Mouse (Mus musculus) olfactory bulb, adult 2 months (tissue): Measurements from ENCODE around the gene Ano2. TPM values are rescaled to one million over a fixed set of nuclear protein-coding genes. Genes with fewer than 3 reads are reported as not detected.

Source experiments
- H3K27ac ChIP-seq: fragments of 200-500 bp; 2 replicates; pipeline ENCODE4 v1.5.1; 2012; ENCODE audit warnings: low read depth, low read length; ENCODE audit not compliant: insufficient read depth
- H3K4me1 ChIP-seq: fragments of 200-500 bp; 2 replicates; pipeline ENCODE4 v1.6.1; 2012; ENCODE audit warnings: low read length; ENCODE audit not compliant: control insufficient read depth, insufficient read depth
- H3K4me3 ChIP-seq: fragments of 200-500 bp; 2 replicates; pipeline ENCODE4 v1.5.1; 2012; ENCODE audit warnings: mild to moderate bottlenecking, low read depth, low read length, moderate library complexity; ENCODE audit not compliant: insufficient read depth
- CTCF ChIP-seq: fragments of 200-500 bp; IDR thresholded peaks from 2 replicates; pipeline ENCODE4 v1.5.1; 2012; ENCODE audit warnings: low read depth, mild to moderate bottlenecking, low read length, moderate library complexity; ENCODE audit not compliant: insufficient read depth
- POLR2A ChIP-seq: fragments of 200-500 bp; IDR thresholded peaks from 2 replicates; pipeline ENCODE4 v1.6.1; 2012; ENCODE audit warnings: mild to moderate bottlenecking, low read depth, low read length, moderate library complexity; ENCODE audit not compliant: insufficient read depth
- WGBS: fragments of 180-500 bp; shearing (Covaris S2); methylation state at CpG from one replicate; pipeline ENCODE4 v1.1.7; 2018; 5-methylcytosine and 5-hydroxymethylcytosine counted together
- polyA plus RNA-seq: library from polyadenylated mRNA; stranded (reverse); fragments of >200 nt; gene quantifications from 2 replicates; pipeline ENCODE4 v1.2.4, GENCODE M21; 2012; ENCODE audit warnings: low replicate concordance; ENCODE audit not compliant: missing spikeins, insufficient read depth, insufficient read length

Gene Ano2
- polyA plus RNA-seq, 1 experiment, result not detected

DNA sequence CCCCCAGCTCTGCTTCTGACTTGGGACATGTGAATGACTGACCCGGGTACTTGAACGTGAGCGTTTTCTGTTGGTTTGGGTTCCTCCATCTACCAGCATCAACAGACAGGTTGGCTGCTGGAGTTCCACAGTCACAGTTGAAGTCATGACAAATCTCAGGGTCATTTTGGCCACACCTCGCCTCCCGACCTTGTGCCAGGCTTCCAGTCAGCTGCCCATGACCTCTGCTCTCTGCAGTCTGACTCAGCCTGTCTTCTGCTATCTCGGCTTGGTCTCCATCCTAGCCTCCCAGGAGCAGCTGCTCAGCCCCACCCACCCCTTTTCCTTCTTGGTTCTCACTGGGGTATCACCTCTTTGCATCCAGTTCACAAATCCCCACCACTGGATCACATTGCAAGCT lies 39.3 kb downstream of the Ano2 start:
- Histone ChIP-seq H3K27ac (no peak overlapping the region), H3K4me1 (peaks cover 4% of the 10 kb centered on the region), H3K4me3 (no peak overlapping the region)
- no peak for TF ChIP-seq CTCF
- no peak for TF ChIP-seq POLR2A
- WGBS, result 91% methylated on average over 6 of the region's 6 CpGs

DNA sequence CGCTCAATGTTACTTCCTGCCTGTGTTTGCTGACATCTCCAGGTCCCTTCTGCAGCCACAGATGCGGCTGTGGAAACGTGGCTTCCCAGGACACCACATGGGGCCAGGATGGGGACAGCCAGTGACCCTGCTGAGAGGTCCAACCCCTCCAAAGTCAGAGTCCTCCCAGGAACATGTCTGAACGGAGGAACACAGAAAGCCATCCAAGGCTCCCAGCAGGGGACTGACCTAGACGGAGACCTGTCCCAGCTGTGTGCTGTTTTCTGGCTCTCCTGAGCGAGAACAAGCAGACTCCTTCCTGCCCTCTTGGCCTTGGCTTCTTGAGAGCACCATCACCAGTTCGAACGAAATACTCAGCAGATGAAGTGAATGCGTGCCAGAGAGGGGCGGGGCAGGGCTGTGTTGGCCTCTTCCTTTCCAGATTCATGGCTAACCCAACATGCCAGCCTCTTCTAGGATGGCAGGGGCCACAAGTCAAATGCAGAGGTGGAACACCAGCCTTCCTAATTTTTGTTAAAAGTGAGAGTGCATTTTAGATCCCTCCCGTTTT lies 39.8 kb downstream of the Ano2 start:
- TF ChIP-seq CTCF (no peak), POLR2A (no peak)
- Histone ChIP-seq H3K4me3 (no peak overlapping the region), H3K4me1 (peaks cover 4% of the 10 kb centered on the region), H3K27ac (no peak overlapping the region)
- 79% methylated on average over 11 of the region's 11 CpGs for WGBS

GRCm38 (mm10) chr6:125737511-125738285 lies 47.5 kb downstream of the Ano2 start:
- 34% methylated on average over 11 of the region's 11 CpGs for WGBS
- no peak overlapping the region for H3K4me3 ChIP-seq
- TF ChIP-seq POLR2A (no peak), CTCF (no peak)
- H3K4me1 ChIP-seq, result no peaks in the 10 kb centered on the region
- no peak overlapping the region for H3K27ac ChIP-seq

DNA sequence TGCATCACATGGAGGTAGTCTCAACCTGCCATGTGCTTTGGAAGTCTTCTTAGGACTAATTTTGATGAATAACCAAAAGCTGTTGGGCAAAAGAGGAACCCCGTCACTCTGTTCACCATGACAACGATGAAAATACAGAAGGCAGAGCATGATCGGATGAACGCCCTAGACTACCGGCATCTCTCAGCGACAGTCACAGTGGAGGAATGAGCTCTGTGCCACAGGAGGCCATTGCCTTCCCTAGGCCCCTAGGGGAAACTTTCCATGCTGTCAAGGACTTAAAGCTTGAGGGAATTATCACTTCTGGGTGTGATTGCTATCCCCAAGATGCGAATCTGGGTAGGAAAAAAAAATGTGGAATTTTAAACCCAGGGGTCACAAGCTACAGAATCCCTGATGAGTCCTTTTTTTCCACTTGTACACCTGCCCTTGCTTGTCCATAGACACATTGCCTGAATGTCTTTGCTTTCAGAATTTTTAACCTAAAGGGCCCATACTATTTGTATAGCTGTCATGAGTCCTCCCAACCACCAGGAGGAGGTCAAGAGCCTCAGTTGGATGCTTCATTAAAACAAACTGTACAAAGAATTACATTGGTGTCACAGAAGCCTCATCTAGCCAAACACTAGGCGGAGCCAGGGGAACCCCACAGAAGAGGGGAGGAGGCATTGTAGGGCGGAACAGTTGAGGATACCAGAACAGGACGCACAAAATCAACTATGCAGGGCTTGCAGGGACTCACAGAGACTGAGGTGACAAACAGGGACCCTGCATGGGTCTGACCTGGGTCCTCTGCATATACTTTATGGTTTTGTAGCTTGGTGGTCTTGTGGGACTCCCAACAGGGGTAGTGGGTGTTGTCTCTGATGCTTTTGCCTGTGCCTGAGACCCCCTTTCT lies 53.2 kb downstream of the Ano2 start:
- no peak overlapping the region for H3K27ac ChIP-seq
- H3K4me1 ChIP-seq, result no peaks in the 10 kb centered on the region
- 92% methylated on average over 10 of the region's 10 CpGs for WGBS
- no peak for TF ChIP-seq CTCF
- TF ChIP-seq POLR2A, result no peak
- no peak overlapping the region for H3K4me3 ChIP-seq

GRCm38 (mm10) chr6:125747322-125747930 lies 57.2 kb downstream of the Ano2 start:
- WGBS, result 86% methylated on average over 10 of the region's 10 CpGs

DNA sequence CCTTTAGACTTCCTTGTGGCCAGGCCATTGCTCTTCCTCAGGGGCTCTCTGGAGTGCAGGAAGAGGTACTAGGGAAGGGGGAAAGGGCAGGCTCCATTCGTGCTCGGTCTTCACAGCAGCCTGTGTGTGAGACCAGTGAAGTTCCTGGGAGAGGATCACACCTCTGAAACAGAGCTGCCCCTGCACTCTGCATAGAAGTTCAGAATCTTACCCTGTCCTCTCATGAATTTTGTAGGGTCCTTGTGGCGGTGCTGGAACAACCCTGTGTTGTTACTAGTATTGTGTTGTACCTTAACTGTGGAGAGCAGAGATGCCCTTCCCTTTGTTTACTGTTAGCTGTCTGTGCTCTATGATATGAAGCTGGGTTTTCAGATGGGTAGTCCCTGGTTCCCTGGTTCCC lies 58.4 kb downstream of the Ano2 start:
- no peak overlapping the region for H3K27ac ChIP-seq
- TF ChIP-seq CTCF, result no peak
- TF ChIP-seq POLR2A, result no peak
- no peaks in the 10 kb centered on the region for H3K4me1 ChIP-seq
- WGBS, result 73% methylated on average over 3 of the region's 3 CpGs
- H3K4me3 ChIP-seq, result no peak overlapping the region

More at GRCm38 (mm10) chr6:125747322-125747930, 57.2 kb downstream of the Ano2 start:
- no peak for TF ChIP-seq POLR2A
- TF ChIP-seq CTCF, result no peak
- H3K4me3 ChIP-seq, result no peak overlapping the region
- H3K27ac ChIP-seq, result no peak overlapping the region
- H3K4me1 ChIP-seq, result no peaks in the 10 kb centered on the region

DNA sequence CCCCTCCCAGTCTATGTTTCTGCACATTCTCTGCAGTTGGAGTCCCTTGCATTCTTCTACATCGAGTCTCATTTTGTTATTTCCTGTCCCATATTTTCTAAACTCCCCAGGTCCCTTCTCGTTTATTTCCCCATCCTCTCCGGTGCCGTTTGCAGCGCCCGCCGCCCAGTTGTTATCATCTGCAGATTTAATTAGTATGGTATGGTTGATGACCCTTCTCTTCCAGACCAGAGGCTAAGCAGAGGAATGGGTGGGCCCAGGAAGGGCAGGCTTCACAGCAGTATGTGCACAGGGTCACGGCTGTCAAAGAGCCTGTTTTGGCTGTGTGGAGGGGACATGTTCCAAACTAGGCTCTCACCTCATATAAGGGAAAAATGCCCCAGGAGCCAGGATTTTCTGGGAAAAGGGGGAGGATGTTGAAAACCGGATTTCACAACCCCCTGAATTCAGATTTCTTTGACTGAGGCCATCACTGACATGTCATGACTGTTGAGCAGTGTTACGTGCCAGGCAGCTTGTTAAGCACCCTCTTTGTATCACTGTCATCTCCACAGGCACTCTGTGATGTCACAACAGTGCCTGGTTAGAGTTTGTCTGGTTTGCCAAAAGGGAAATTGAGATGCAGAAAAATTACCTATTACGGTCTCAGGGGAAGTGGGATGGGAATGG lies 72.8 kb downstream of the Ano2 start:
- H3K4me3 ChIP-seq, result no peak overlapping the region
- 79% methylated on average over 11 of the region's 11 CpGs for WGBS
- H3K4me1 ChIP-seq, result no peaks in the 10 kb centered on the region
- TF ChIP-seq CTCF, result no peak
- no peak for TF ChIP-seq POLR2A
- H3K27ac ChIP-seq, result no peak overlapping the region

DNA sequence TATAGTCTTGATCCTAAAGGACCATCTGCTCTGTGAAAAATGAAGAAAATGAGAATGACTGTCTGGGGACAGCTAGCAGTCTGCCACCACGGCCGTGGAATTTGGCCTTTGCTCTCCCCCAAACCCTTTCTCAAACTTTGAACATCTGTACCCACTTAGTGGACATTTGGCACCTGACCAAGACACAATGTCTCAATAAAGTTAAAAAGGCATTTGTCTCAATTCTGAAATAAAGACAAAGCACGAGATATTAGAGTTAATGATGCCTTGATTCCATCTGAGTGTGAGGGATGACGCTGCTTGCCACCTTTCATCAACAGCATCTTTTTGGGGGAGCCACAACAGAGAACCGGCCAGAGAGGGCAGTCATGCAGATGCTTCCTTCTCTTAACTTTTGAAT lies 83.0 kb downstream of the Ano2 start:
- H3K4me1 ChIP-seq, result no peaks in the 10 kb centered on the region
- H3K4me3 ChIP-seq, result no peak overlapping the region
- H3K27ac ChIP-seq, result no peak overlapping the region
- 72% methylated on average over 5 of the region's 5 CpGs for WGBS
- TF ChIP-seq CTCF, result no peak
- TF ChIP-seq POLR2A, result no peak
